Mouse (Mus musculus): Measurements from ENCODE around the gene Nkx2-5. TPM values are rescaled to one million over a fixed set of nuclear protein-coding genes. Genes with fewer than 3 reads are reported as not detected.

The Nkx2-5 gene
- polyA plus RNA-seq, 1 experiment = 2.2 TPM

DNA sequence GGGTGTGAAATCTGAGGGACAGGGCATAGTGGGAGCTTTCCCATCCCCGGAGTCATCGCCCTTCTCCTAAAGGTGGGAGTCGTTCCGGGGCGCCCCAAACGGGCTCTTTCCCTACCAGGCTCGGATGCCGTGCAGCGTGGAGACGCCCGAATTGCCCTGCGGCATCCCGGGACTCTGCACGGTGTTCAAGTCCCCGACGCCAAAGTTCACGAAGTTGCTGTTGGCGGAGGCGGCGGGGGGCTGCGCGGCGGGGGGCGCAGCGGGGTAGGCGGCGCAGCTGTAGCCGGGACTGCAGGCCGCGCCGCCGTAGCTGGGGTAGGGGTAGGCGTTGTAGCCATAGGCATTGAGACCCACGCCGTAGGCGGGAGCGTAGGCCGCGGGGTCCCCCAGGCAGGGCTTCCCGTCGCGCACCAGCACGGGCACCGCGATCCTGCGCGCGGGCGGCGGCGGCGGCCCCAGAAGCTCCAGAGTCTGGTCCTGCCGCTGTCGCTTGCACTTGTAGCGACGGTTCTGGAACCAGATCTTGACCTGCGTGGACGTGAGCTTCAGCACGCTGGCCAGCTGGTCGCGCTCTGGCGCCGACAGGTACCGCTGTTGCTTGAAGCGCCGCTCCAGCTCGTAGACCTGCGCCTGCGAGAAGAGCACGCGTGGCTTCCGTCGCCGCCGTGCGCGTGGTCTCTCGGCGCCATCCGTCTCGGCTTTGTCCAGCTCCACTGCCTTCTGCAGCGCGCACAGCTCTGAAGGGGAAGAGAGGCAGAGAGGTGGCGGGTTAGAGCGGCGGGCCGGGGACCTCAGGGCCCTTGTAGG, 5.7 kb downstream of the Nkx2-5 start:
- H3K79me2 ChIP-seq (ENCODE audit: control insufficient read depth, insufficient read depth) = no peaks in the 10 kb centered on the region
- TF ChIP-seq USF1 (IDR thresholded peaks at IDR 0.05; ENCODE audit: low read depth) (no peak), CTCF (IDR thresholded peaks at IDR 0.05; ENCODE audit: control insufficient read depth, insufficient read depth, insufficient read length) (no peak), FOSL1 (IDR thresholded peaks at IDR 0.05; ENCODE audit: insufficient read depth, low read length, poor library complexity, severe bottlenecking) (no peak), MAX (IDR thresholded peaks at IDR 0.05) (no peak), MYOG (IDR thresholded peaks at IDR 0.05; ENCODE audit: control insufficient read depth, extremely low read depth, insufficient read length) (no peak), CEBPB (IDR thresholded peaks at IDR 0.05; ENCODE audit: low read depth) (no peak), MYOD1 (IDR thresholded peaks at IDR 0.05; ENCODE audit: control insufficient read depth, insufficient read length, low read depth) (no peak)
- H3K4me3 ChIP-seq (ENCODE audit: insufficient read depth, poor library complexity, severe bottlenecking) = no peak overlapping the region
- H3ac ChIP-seq (ENCODE audit: control insufficient read depth, insufficient read length, low read depth) = no peak overlapping the region
- H3K27me3 ChIP-seq (ENCODE audit: control insufficient read depth, insufficient read depth, insufficient read length) = peaks cover 97% of the 10 kb centered on the region
- H3K79me3 ChIP-seq (ENCODE audit: low read depth) = no peaks in the 10 kb centered on the region
- no peaks in the 10 kb centered on the region for H3K36me3 ChIP-seq (ENCODE audit: control insufficient read depth, insufficient read depth)

GRCm38 (mm10) chr17:26838191-26838910, 6.5 kb downstream of the Nkx2-5 start:
- no peak overlapping the region for H3ac ChIP-seq (ENCODE audit: control insufficient read depth, insufficient read length, low read depth)
- peaks cover 95% of the 10 kb centered on the region for H3K27me3 ChIP-seq (ENCODE audit: control insufficient read depth, insufficient read depth, insufficient read length)
- H3K79me3 ChIP-seq (ENCODE audit: low read depth) = no peaks in the 10 kb centered on the region
- H3K36me3 ChIP-seq (ENCODE audit: control insufficient read depth, insufficient read depth) = no peaks in the 10 kb centered on the region
- H3K79me2 ChIP-seq (ENCODE audit: control insufficient read depth, insufficient read depth) = no peaks in the 10 kb centered on the region
- H3K4me3 ChIP-seq (ENCODE audit: insufficient read depth, poor library complexity, severe bottlenecking) = no peak overlapping the region
- TF ChIP-seq CTCF (IDR thresholded peaks at IDR 0.05; ENCODE audit: control insufficient read depth, insufficient read depth, insufficient read length) (no peak), MYOD1 (IDR thresholded peaks at IDR 0.05; ENCODE audit: control insufficient read depth, insufficient read length, low read depth) (no peak), USF1 (IDR thresholded peaks at IDR 0.05; ENCODE audit: low read depth) (no peak), MYOG (IDR thresholded peaks at IDR 0.05; ENCODE audit: control insufficient read depth, extremely low read depth, insufficient read length) (no peak), CEBPB (IDR thresholded peaks at IDR 0.05; ENCODE audit: low read depth) (no peak), MAX (IDR thresholded peaks at IDR 0.05) (no peak), FOSL1 (IDR thresholded peaks at IDR 0.05; ENCODE audit: insufficient read depth, low read length, poor library complexity, severe bottlenecking) (no peak)

GRCm38 (mm10) chr17:26837546-26837985, 7.2 kb downstream of the Nkx2-5 start:
- Histone ChIP-seq H3K27me3 (ENCODE audit: control insufficient read depth, insufficient read depth, insufficient read length) (peaks cover 87% of the 10 kb centered on the region), H3K79me3 (ENCODE audit: low read depth) (no peaks in the 10 kb centered on the region), H3K4me3 (ENCODE audit: insufficient read depth, poor library complexity, severe bottlenecking) (no peak overlapping the region), H3ac (ENCODE audit: control insufficient read depth, insufficient read length, low read depth) (no peak overlapping the region), H3K79me2 (ENCODE audit: control insufficient read depth, insufficient read depth) (no peaks in the 10 kb centered on the region), H3K36me3 (ENCODE audit: control insufficient read depth, insufficient read depth) (no peaks in the 10 kb centered on the region)
- TF ChIP-seq CTCF (IDR thresholded peaks at IDR 0.05; ENCODE audit: control insufficient read depth, insufficient read depth, insufficient read length) = no peak
- no peak for TF ChIP-seq MAX (IDR thresholded peaks at IDR 0.05)
- TF ChIP-seq FOSL1 (IDR thresholded peaks at IDR 0.05; ENCODE audit: insufficient read depth, low read length, poor library complexity, severe bottlenecking) = no peak
- TF ChIP-seq MYOD1 (IDR thresholded peaks at IDR 0.05; ENCODE audit: control insufficient read depth, insufficient read length, low read depth) = no peak
- TF ChIP-seq CEBPB (IDR thresholded peaks at IDR 0.05; ENCODE audit: low read depth) = no peak
- no peak for TF ChIP-seq MYOG (IDR thresholded peaks at IDR 0.05; ENCODE audit: control insufficient read depth, extremely low read depth, insufficient read length)
- no peak for TF ChIP-seq USF1 (IDR thresholded peaks at IDR 0.05; ENCODE audit: low read depth)

DNA sequence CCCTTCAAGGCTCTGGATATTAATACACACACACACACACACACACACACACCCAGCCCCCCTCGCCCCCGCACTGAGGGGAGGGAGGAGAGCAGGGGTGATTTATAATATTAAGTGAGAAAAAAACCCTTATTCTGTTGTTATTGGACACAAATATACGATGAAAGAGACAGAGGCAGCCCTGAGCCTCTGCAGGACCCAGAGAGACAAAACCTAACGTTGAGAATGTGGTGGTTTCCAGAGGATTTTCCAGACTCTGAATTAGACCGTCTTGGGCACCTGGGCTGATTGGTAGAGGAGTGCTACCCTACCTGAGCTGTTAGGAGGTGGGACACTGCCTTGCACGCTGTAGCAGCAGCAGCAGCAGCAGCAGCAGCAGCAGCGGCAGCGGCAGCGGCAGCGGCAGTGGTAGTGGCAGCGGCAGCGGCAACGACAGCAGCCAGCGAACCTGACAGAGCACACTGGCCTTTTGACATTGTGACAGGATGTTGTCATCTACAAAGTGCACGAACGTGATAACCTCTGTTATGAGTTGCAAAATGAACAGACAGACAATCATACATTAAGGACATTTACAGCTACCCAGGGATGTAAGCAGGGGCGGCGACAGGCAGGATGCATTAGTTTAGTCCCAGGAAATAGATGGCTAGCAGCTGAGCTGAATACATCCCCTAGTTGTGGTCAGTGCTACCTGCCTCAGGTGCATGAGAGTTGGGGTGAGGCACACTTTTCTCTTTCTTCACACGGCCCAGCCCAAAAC, 7.8 kb downstream of the Nkx2-5 start:
- no peaks in the 10 kb centered on the region for H3K79me2 ChIP-seq (ENCODE audit: control insufficient read depth, insufficient read depth)
- no peaks in the 10 kb centered on the region for H3K79me3 ChIP-seq (ENCODE audit: low read depth)
- H3K36me3 ChIP-seq (ENCODE audit: control insufficient read depth, insufficient read depth) = no peaks in the 10 kb centered on the region
- no peak overlapping the region for H3ac ChIP-seq (ENCODE audit: control insufficient read depth, insufficient read length, low read depth)
- peaks cover 81% of the 10 kb centered on the region for H3K27me3 ChIP-seq (ENCODE audit: control insufficient read depth, insufficient read depth, insufficient read length)
- TF ChIP-seq CTCF (IDR thresholded peaks at IDR 0.05; ENCODE audit: control insufficient read depth, insufficient read depth, insufficient read length) (no peak), FOSL1 (IDR thresholded peaks at IDR 0.05; ENCODE audit: insufficient read depth, low read length, poor library complexity, severe bottlenecking) (no peak), MYOD1 (IDR thresholded peaks at IDR 0.05; ENCODE audit: control insufficient read depth, insufficient read length, low read depth) (no peak), MAX (IDR thresholded peaks at IDR 0.05) (no peak), CEBPB (IDR thresholded peaks at IDR 0.05; ENCODE audit: low read depth) (no peak), MYOG (IDR thresholded peaks at IDR 0.05; ENCODE audit: control insufficient read depth, extremely low read depth, insufficient read length) (no peak), USF1 (IDR thresholded peaks at IDR 0.05; ENCODE audit: low read depth) (no peak)
- no peak overlapping the region for H3K4me3 ChIP-seq (ENCODE audit: insufficient read depth, poor library complexity, severe bottlenecking)

DNA sequence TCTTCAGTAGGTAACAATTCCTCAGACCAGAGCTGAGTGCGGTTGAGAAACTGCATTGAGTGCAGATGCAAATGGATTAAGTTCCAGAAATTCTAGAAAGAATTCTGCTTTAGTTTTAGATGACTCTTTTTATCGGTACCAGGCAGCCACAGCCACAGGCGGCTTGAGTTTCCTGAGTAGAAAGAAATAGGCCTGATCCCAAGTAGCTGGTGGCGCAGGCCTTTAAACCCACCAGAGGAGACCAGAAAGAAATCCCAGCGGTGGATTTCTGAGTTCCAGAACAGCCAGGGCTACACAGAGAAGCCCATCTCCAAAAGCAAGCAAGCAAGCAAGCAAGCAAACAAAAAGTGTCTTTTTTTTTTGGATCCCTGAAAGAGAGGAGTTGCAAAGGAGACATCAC, 8.4 kb downstream of the Nkx2-5 start:
- no peak overlapping the region for H3ac ChIP-seq (ENCODE audit: control insufficient read depth, insufficient read length, low read depth)
- H3K79me3 ChIP-seq (ENCODE audit: low read depth) = no peaks in the 10 kb centered on the region
- peaks cover 76% of the 10 kb centered on the region for H3K27me3 ChIP-seq (ENCODE audit: control insufficient read depth, insufficient read depth, insufficient read length)
- H3K36me3 ChIP-seq (ENCODE audit: control insufficient read depth, insufficient read depth) = no peaks in the 10 kb centered on the region
- H3K79me2 ChIP-seq (ENCODE audit: control insufficient read depth, insufficient read depth) = no peaks in the 10 kb centered on the region
- TF ChIP-seq FOSL1 (IDR thresholded peaks at IDR 0.05; ENCODE audit: insufficient read depth, low read length, poor library complexity, severe bottlenecking) (no peak), MYOG (IDR thresholded peaks at IDR 0.05; ENCODE audit: control insufficient read depth, extremely low read depth, insufficient read length) (no peak), CEBPB (IDR thresholded peaks at IDR 0.05; ENCODE audit: low read depth) (no peak), CTCF (IDR thresholded peaks at IDR 0.05; ENCODE audit: control insufficient read depth, insufficient read depth, insufficient read length) (no peak), MYOD1 (IDR thresholded peaks at IDR 0.05; ENCODE audit: control insufficient read depth, insufficient read length, low read depth) (no peak), USF1 (IDR thresholded peaks at IDR 0.05; ENCODE audit: low read depth) (no peak), MAX (IDR thresholded peaks at IDR 0.05) (no peak)
- H3K4me3 ChIP-seq (ENCODE audit: insufficient read depth, poor library complexity, severe bottlenecking) = no peak overlapping the region

All from C2C12 (cell line).